ENCODE assay signal across 15 mouse cellular contexts in genomic region chr11:69585718-69586325, GRCm38 (mm10). TPM values are rescaled to one million over a fixed set of nuclear protein-coding genes. Genes with fewer than 3 reads are reported as not detected.
A peak's percentile ranks its signal among the peaks of the same experiment; 100 is the strongest.
DNase-seq lines count a peak whose midpoint lies in the region; ATAC-seq and TF ChIP-seq lines count a peak whose summit lies in the region.
"Had no signal": no experiment of that assay in that cellular context is flagged by ENCODE, and none has a peak within 500 bp of the region (broad histone marks: within the 10 kb centered on the region; RNA-seq: fewer than 3 reads in every experiment).

No protein-coding gene starts in this region.

- peaks cover 27% of the 10 kb centered on the region for H3K4me1 ChIP-seq in heart, embryonic 12.5 days (replicated peaks)
- peaks cover 39% of the 10 kb centered on the region for H3K4me1 ChIP-seq in bone marrow macrophage, adult 2 months (ENCODE audit: control insufficient read depth, insufficient read depth, low read length)
- H3K4me1 ChIP-seq in liver, embryonic 11.5 days (replicated peaks; ENCODE audit: control insufficient read depth, insufficient read depth, low read length): peaks cover 64% of the 10 kb centered on the region

- H3K27ac ChIP-seq in heart, embryonic 12.5 days (ENCODE audit: poor library complexity, severe bottlenecking): no peak overlapping the region
- 0 out of 2 replicates have a peak overlapping the region, but pooled peaks have one; percentile 5 for H3K27ac ChIP-seq in bone marrow macrophage, adult 2 months (ENCODE audit: insufficient read depth, low read depth, low read length)
- peak overlapping the region; percentile 83 for H3K27ac ChIP-seq in liver, embryonic 11.5 days (ENCODE audit: low read depth, low read length)
- H3K27ac ChIP-seq: embryonic facial prominence, embryonic 15.5 days had no signal

- H3K27me3 ChIP-seq in heart, embryonic 12.5 days (replicated peaks): no peaks in the 10 kb centered on the region
- no peaks in the 10 kb centered on the region for H3K27me3 ChIP-seq in liver, embryonic 11.5 days (replicated peaks; ENCODE audit: control insufficient read depth, insufficient read depth, low read length)
- H3K27me3 ChIP-seq: embryonic facial prominence, embryonic 15.5 days had no signal

- DNase-seq in heart, adult 9 months (ENCODE audit: low spot score in 2 of 2): no peak
- no peak for DNase-seq in liver, embryonic 11.5 days (ENCODE audit: low spot score)
- DNase-seq in spleen, postnatal 36 days (ENCODE audit: low spot score in 2 of 2): peak; percentile 54 to 66
- DNase-seq in adrenal gland, postnatal 14 days: no peak
- no peak for DNase-seq in MN1 (ENCODE audit: low spot score)
- DNase-seq in thymus, postnatal 25 days: no peak
- DNase-seq: cerebellum, adult 8-10 months; heart, postnatal 10 days; lung, embryonic 14.5 days had no signal

- H3K4me3 ChIP-seq in heart, embryonic 12.5 days: no peak overlapping the region
- no peak overlapping the region for H3K4me3 ChIP-seq in bone marrow macrophage, adult 2 months (ENCODE audit: insufficient read depth, low read length)
- H3K4me3 ChIP-seq in liver, embryonic 11.5 days (ENCODE audit: low read depth, low read length): peak overlapping the region; percentile 18; the same call in 1 of the 2 replicates
- H3K4me3 ChIP-seq: embryonic facial prominence, embryonic 15.5 days had no signal

- ATAC-seq in heart, embryonic 12.5 days (ENCODE audit: insufficient number of reproducible peaks, low FRiP score): peak; percentile 53; the same call in 1 of the 2 replicates
- peak; percentile 78 for ATAC-seq in liver, embryonic 11.5 days (replicated peaks; ENCODE audit: low FRiP score)

- TF ChIP-seq CTCF in bone marrow macrophage, adult 2 months (IDR thresholded peaks at IDR 0.05; ENCODE audit: low read depth, low read length): no peak

- H3K9ac ChIP-seq in heart, embryonic 12.5 days: no peak overlapping the region
- peak overlapping the region; percentile 21; the same call in 1 of the 2 replicates for H3K9ac ChIP-seq in liver, embryonic 11.5 days (ENCODE audit: low read depth, low read length)
- H3K9ac ChIP-seq: embryonic facial prominence, embryonic 15.5 days; lung, embryonic 14.5 days had no signal

- WGBS in heart, embryonic 12.5 days: 59% methylated on average over 7 of the region's 7 CpGs
- WGBS in liver, embryonic 11.5 days: 41% methylated on average over 7 of the region's 7 CpGs

- H3K36me3 ChIP-seq in heart, embryonic 12.5 days: peaks cover 47% of the 10 kb centered on the region
- H3K36me3 ChIP-seq in liver, embryonic 11.5 days (ENCODE audit: control insufficient read depth, insufficient read depth, low read length): peaks cover 31% of the 10 kb centered on the region

- H3K9me3 ChIP-seq in heart, embryonic 12.5 days (replicated peaks): no peaks in the 10 kb centered on the region
- no peaks in the 10 kb centered on the region for H3K9me3 ChIP-seq in liver, embryonic 11.5 days (ENCODE audit: control insufficient read depth, low read length)
- H3K9me3 ChIP-seq: embryonic facial prominence, embryonic 15.5 days had no signal

- no peak overlapping the region for H3K4me2 ChIP-seq in heart, embryonic 12.5 days
- H3K4me2 ChIP-seq in liver, embryonic 11.5 days: peak overlapping the region; percentile 62
- H3K4me2 ChIP-seq: embryonic facial prominence, embryonic 15.5 days; lung, embryonic 14.5 days had no signal

- TF ChIP-seq POLR2A in bone marrow macrophage, adult 2 months (IDR thresholded peaks at IDR 0.05; ENCODE audit: borderline replicate concordance, low read depth, low read length): no peak

RNA-seq across cellular contexts. Expression of gene Trp53, which starts 5.7 kb away (rescaled TPM):
- polyA plus RNA-seq in heart, embryonic 12.5 days (2016; fragmentation: Nextera tagmentation; extraction: Ambion mirVana): 76.0 and 79.1 TPM in 2 replicates
- polyA plus RNA-seq in bone marrow macrophage, adult 2 months (2012; ENCODE audit: insufficient read depth, insufficient read length, missing spikeins): 76.1 and 79.7 TPM in 2 replicates
- polyA plus RNA-seq in liver, embryonic 11.5 days (2014; fragmentation: Nextera tagmentation; extraction: Ambion mirVana): 196 and 198 TPM in 2 replicates
- 66.4 and 78.4 TPM in 2 replicates for total RNA-seq in adrenal gland, postnatal 14 days (2021)

RNA-seq across cellular contexts. Expression of gene Wrap53, which starts 5.8 kb away (rescaled TPM):
- 18.7 and 19.5 TPM in 2 replicates for polyA plus RNA-seq in heart, embryonic 12.5 days (2016; fragmentation: Nextera tagmentation; extraction: Ambion mirVana)
- polyA plus RNA-seq in bone marrow macrophage, adult 2 months (2012; ENCODE audit: insufficient read depth, insufficient read length, missing spikeins): 8.2 and 8.8 TPM in 2 replicates
- polyA plus RNA-seq in liver, embryonic 11.5 days (2014; fragmentation: Nextera tagmentation; extraction: Ambion mirVana): 33.7 and 39.3 TPM in 2 replicates
- total RNA-seq in adrenal gland, postnatal 14 days (2021): 9.2 and 10.1 TPM in 2 replicates

RNA-seq across cellular contexts. Expression of gene Atp1b2, which starts 19.9 kb away (rescaled TPM):
- polyA plus RNA-seq in heart, embryonic 12.5 days (2016; fragmentation: Nextera tagmentation; extraction: Ambion mirVana): 30.9 and 31.1 TPM in 2 replicates
- not detected in 2 replicates for polyA plus RNA-seq in bone marrow macrophage, adult 2 months (2012; ENCODE audit: insufficient read depth, insufficient read length, missing spikeins)
- 76.2 and 79.5 TPM in 2 replicates for polyA plus RNA-seq in liver, embryonic 11.5 days (2014; fragmentation: Nextera tagmentation; extraction: Ambion mirVana)
- 37.4 and 39.7 TPM in 2 replicates for total RNA-seq in adrenal gland, postnatal 14 days (2021)

RNA-seq across cellular contexts. Expression of gene Efnb3, which starts 25.8 kb away (rescaled TPM):
- polyA plus RNA-seq in heart, embryonic 12.5 days (2016; fragmentation: Nextera tagmentation; extraction: Ambion mirVana): 87.4 and 90.0 TPM in 2 replicates
- 0.33 TPM in 1 of 2 replicates, not detected in the other for polyA plus RNA-seq in bone marrow macrophage, adult 2 months (2012; ENCODE audit: insufficient read depth, insufficient read length, missing spikeins)
- 1.8 and 2.4 TPM in 2 replicates for polyA plus RNA-seq in liver, embryonic 11.5 days (2014; fragmentation: Nextera tagmentation; extraction: Ambion mirVana)
- total RNA-seq in adrenal gland, postnatal 14 days (2021): 1.5 and 2.0 TPM in 2 replicates

RNA-seq across cellular contexts. Expression of gene Shbg, which starts 31.9 kb away (rescaled TPM):
- 0.13 and 0.82 TPM in 2 replicates for polyA plus RNA-seq in heart, embryonic 12.5 days (2016; fragmentation: Nextera tagmentation; extraction: Ambion mirVana)
- not detected in 2 replicates for polyA plus RNA-seq in bone marrow macrophage, adult 2 months (2012; ENCODE audit: insufficient read depth, insufficient read length, missing spikeins)
- 42.9 and 43.8 TPM in 2 replicates for polyA plus RNA-seq in liver, embryonic 11.5 days (2014; fragmentation: Nextera tagmentation; extraction: Ambion mirVana)
- not detected in 2 replicates for total RNA-seq in adrenal gland, postnatal 14 days (2021)
- total RNA-seq: heart, postnatal 10 days; left cerebral cortex, adult 18-20 months; midbrain, postnatal 0 days had no signal
- polyA plus RNA-seq: embryonic facial prominence, embryonic 15.5 days; kidney, embryonic 14.5 days; lung, embryonic 14.5 days; midbrain, postnatal 0 days had no signal

Comparison
In these comparisons a context has a peak if more than half of its experiments do, and no peak if none do; other contexts are left out.
1. DNase-seq: peak in spleen, postnatal 36 days (2 of 2); none in heart, adult 9 months (0 of 2), liver, embryonic 11.5 days (single experiment), adrenal gland, postnatal 14 days (single experiment), MN1 (single experiment) and thymus, postnatal 25 days (single experiment).
2. RNA of gene Atp1b2, which starts 19.9 kb away (polyA plus RNA-seq): 76.2 to 79.5 TPM in liver, embryonic 11.5 days and 30.9 to 31.1 TPM in heart, embryonic 12.5 days; not detected in bone marrow macrophage, adult 2 months; every median in the first group is over 10 times any median in the second.